Mouse (Mus musculus): ENCODE data around the gene Frzb. TPM values are rescaled to one million over a fixed set of nuclear protein-coding genes. Genes with fewer than 3 reads are reported as not detected.
A peak's percentile ranks its signal among the peaks of the same experiment; 100 is the strongest.

Frzb gene
- polyA plus RNA-seq, 1 experiment = 8.9 TPM

- TF ChIP-seq CTCF (IDR thresholded peaks at IDR 0.05; ENCODE audit: extremely low read depth, insufficient read depth, insufficient read length, insufficient replicate concordance) = no peak
- no peaks in the 10 kb centered on the region for H3K27me3 ChIP-seq (ENCODE audit: control insufficient read depth, insufficient read depth, low read length)
- DNase-seq (ENCODE audit: low read depth in 1 of 2, low spot score in 2 of 2) = no peak
- no peaks in the 10 kb centered on the region for H3K4me1 ChIP-seq (ENCODE audit: control insufficient read depth, insufficient read depth, insufficient read length)
- no peak overlapping the region for H3K27ac ChIP-seq (ENCODE audit: insufficient read depth, low read length)
- no peaks in the 10 kb centered on the region for H3K36me3 ChIP-seq (ENCODE audit: control insufficient read depth, insufficient read depth, low read length)
- WGBS = 66% methylated on average over 8 of the region's 8 CpGs
- H3K4me3 ChIP-seq (ENCODE audit: extremely low read depth, insufficient read depth, insufficient read length) = no peak overlapping the region
Observed at GRCm38 (mm10) chr2:80461827-80462226, 14.4 kb upstream of the Frzb start.

- WGBS = 8% methylated on average over 12 of the region's 12 CpGs
- TF ChIP-seq CTCF (IDR thresholded peaks at IDR 0.05; ENCODE audit: extremely low read depth, insufficient read depth, insufficient read length, insufficient replicate concordance) = no peak
- TF ChIP-seq POLR2A (IDR thresholded peaks at IDR 0.05; ENCODE audit: low read depth, low read length) = no peak
- Histone ChIP-seq H3K27ac (ENCODE audit: insufficient read depth, low read length) (no peak overlapping the region), H3K4me1 (ENCODE audit: control insufficient read depth, insufficient read depth, insufficient read length) (no peaks in the 10 kb centered on the region), H3K27me3 (ENCODE audit: control insufficient read depth, insufficient read depth, low read length) (peaks cover 10% of the 10 kb centered on the region), H3K36me3 (ENCODE audit: control insufficient read depth, insufficient read depth, low read length) (no peaks in the 10 kb centered on the region), H3K4me3 (ENCODE audit: extremely low read depth, insufficient read depth, insufficient read length) (no peak overlapping the region)
- no peak for DNase-seq (ENCODE audit: low read depth in 1 of 2, low spot score in 2 of 2)
Observed at GRCm38 (mm10) chr2:80448231-80448630, 806 bp upstream of the Frzb start.

GRCm38 (mm10) chr2:80446308-80447151, 895 bp downstream of the Frzb start:
- peak overlapping the region; percentile 24; the same call in 1 of the 2 replicates for H3K27ac ChIP-seq (ENCODE audit: insufficient read depth, low read length)
- peak overlapping the region; percentile 2; the same call in 1 of the 2 replicates for H3K4me3 ChIP-seq (ENCODE audit: extremely low read depth, insufficient read depth, insufficient read length)
- peaks cover 10% of the 10 kb centered on the region for H3K27me3 ChIP-seq (ENCODE audit: control insufficient read depth, insufficient read depth, low read length)
- WGBS = 3% methylated on average over 54 of the region's 54 CpGs
- H3K36me3 ChIP-seq (ENCODE audit: control insufficient read depth, insufficient read depth, low read length) = no peaks in the 10 kb centered on the region
- TF ChIP-seq POLR2A (IDR thresholded peaks at IDR 0.05; ENCODE audit: low read depth, low read length) = no peak
- no peak for TF ChIP-seq CTCF (IDR thresholded peaks at IDR 0.05; ENCODE audit: extremely low read depth, insufficient read depth, insufficient read length, insufficient replicate concordance)
- DNase-seq (ENCODE audit: low read depth in 1 of 2, low spot score in 2 of 2) = no peak
- H3K4me1 ChIP-seq (ENCODE audit: control insufficient read depth, insufficient read depth, insufficient read length) = no peaks in the 10 kb centered on the region

GRCm38 (mm10) chr2:80445926-80446307, 1.5 kb downstream of the Frzb start:
- Histone ChIP-seq H3K4me3 (ENCODE audit: extremely low read depth, insufficient read depth, insufficient read length) (no peak overlapping the region), H3K4me1 (ENCODE audit: control insufficient read depth, insufficient read depth, insufficient read length) (no peaks in the 10 kb centered on the region), H3K36me3 (ENCODE audit: control insufficient read depth, insufficient read depth, low read length) (no peaks in the 10 kb centered on the region), H3K27ac (ENCODE audit: insufficient read depth, low read length) (no peak overlapping the region), H3K27me3 (ENCODE audit: control insufficient read depth, insufficient read depth, low read length) (peaks cover 10% of the 10 kb centered on the region)
- TF ChIP-seq CTCF (IDR thresholded peaks at IDR 0.05; ENCODE audit: extremely low read depth, insufficient read depth, insufficient read length, insufficient replicate concordance) = no peak
- TF ChIP-seq POLR2A (IDR thresholded peaks at IDR 0.05; ENCODE audit: low read depth, low read length) = no peak
- DNase-seq (ENCODE audit: low read depth in 1 of 2, low spot score in 2 of 2) = no peak
- 18% methylated on average over 10 of the region's 10 CpGs for WGBS

GRCm38 (mm10) chr2:80445491-80445890, 1.9 kb downstream of the Frzb start:
- WGBS = 72% methylated on average over 10 of the region's 10 CpGs
- no peak overlapping the region for H3K27ac ChIP-seq (ENCODE audit: insufficient read depth, low read length)
- H3K27me3 ChIP-seq (ENCODE audit: control insufficient read depth, insufficient read depth, low read length) = peaks cover 10% of the 10 kb centered on the region

GRCm38 (mm10) chr2:80444418-80445365, 2.7 kb downstream of the Frzb start:
- no peak overlapping the region for H3K4me3 ChIP-seq (ENCODE audit: extremely low read depth, insufficient read depth, insufficient read length)
- no peaks in the 10 kb centered on the region for H3K36me3 ChIP-seq (ENCODE audit: control insufficient read depth, insufficient read depth, low read length)
- H3K4me1 ChIP-seq (ENCODE audit: control insufficient read depth, insufficient read depth, insufficient read length) = no peaks in the 10 kb centered on the region
- no peak overlapping the region for H3K27ac ChIP-seq (ENCODE audit: insufficient read depth, low read length)
- H3K27me3 ChIP-seq (ENCODE audit: control insufficient read depth, insufficient read depth, low read length) = peaks cover 10% of the 10 kb centered on the region
- no peak for DNase-seq (ENCODE audit: low read depth in 1 of 2, low spot score in 2 of 2)
- 87% methylated on average over 14 of the region's 14 CpGs for WGBS
- TF ChIP-seq CTCF (IDR thresholded peaks at IDR 0.05; ENCODE audit: extremely low read depth, insufficient read depth, insufficient read length, insufficient replicate concordance) (no peak), POLR2A (IDR thresholded peaks at IDR 0.05; ENCODE audit: low read depth, low read length) (no peak)

More at GRCm38 (mm10) chr2:80445491-80445890, 1.9 kb downstream of the Frzb start:
- no peak for DNase-seq (ENCODE audit: low read depth in 1 of 2, low spot score in 2 of 2)
- 0 out of 2 replicates have a peak overlapping the region, but pooled peaks have one; percentile 7 for H3K4me3 ChIP-seq (ENCODE audit: extremely low read depth, insufficient read depth, insufficient read length)
- no peaks in the 10 kb centered on the region for H3K4me1 ChIP-seq (ENCODE audit: control insufficient read depth, insufficient read depth, insufficient read length)
- no peak for TF ChIP-seq POLR2A (IDR thresholded peaks at IDR 0.05; ENCODE audit: low read depth, low read length)
- TF ChIP-seq CTCF (IDR thresholded peaks at IDR 0.05; ENCODE audit: extremely low read depth, insufficient read depth, insufficient read length, insufficient replicate concordance) = no peak
- H3K36me3 ChIP-seq (ENCODE audit: control insufficient read depth, insufficient read depth, low read length) = no peaks in the 10 kb centered on the region

Measured in spleen, adult 2 months (tissue).